Mouse (Mus musculus): ENCODE measurements around the gene Morc4.

DNA sequence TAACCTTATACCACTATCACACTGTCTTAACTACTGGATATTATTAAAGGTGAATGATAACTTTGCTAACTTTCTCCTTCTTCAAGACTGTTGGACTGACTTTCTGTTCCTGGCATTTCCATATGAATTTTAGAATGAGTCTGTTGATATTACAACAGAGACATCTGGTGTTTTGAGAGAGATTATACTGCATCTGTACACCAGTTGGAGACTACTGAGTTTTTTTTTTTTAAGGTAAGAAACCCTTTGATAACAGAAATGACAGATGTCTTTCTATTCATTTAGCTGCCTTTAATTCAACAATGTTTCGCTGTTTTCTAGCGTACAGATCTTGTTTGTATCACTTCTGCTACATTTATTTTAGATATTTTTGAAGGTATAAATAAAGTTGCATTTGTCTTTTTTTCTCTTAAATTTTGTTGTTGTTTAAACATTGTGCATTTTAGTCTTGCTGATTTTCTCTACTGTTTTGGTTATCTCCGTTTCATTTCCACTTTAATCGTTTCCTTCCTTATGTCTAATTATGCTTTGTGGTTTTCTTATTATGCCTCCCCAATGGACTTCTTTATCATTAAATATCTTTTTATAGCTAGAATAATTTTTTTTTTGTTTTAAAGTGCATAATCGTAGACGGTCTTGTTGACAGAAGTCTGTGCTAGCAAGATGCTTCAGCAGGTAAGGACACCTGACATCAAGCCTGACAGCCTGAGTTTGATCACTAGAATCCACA, 42.9 kb downstream of the Morc4 start:
- no peak for TF ChIP-seq CTCF (IDR thresholded peaks at IDR 0.05; ENCODE audit: insufficient read depth, low read length)
- TF ChIP-seq POLR2A (IDR thresholded peaks at IDR 0.05; ENCODE audit: borderline replicate concordance, extremely low read depth, low read depth, low read length): no peak
